Mouse (Mus musculus) ZHBTc4 (cell line): ENCODE data around the gene Gm21725.
"Not testable (repeated sequence)": the region's sequence is repeated elsewhere in the genome, so short reads cannot be mapped to it uniquely, and the experiment has no call there.

Experiments
- DNase-seq: peaks from one replicate; pipeline ENCODE4 v3.0.0-alpha.2; 2011; ENCODE audit warnings: low read depth, low spot score

The Gm21725 gene

DNA sequence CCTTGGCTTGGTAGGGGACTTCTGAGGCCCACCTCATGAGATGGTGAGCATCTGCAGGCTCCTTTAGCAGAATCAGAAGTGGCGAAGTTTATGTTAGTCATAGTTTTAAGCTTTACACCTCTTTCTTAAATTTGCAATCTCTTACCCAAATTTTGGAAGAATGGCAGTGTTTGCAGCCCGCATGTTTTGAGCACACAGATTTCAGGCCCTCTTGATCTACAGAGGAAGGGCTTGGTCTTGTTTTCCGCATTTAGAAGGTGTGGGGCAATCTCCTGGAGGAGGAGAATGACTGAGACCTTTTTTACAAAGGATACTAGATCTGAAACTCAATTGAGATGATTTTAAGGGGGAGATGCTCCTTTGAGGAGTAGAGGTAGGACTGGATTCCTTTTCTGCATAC is at the start of gene Gm21725:
Gene Gm21725, minus strand, starts transcription at position 101 of the 400 bp plus-strand sequence.
- DNase-seq: not testable (repeated sequence)
